In genomic region chr14:48968670-48969069, GRCm38 (mm10) we compare ENCODE assay signal across 29 mouse cellular contexts.
A peak's percentile ranks its signal among the peaks of the same experiment; 100 is the strongest.
DNase-seq lines count a peak whose midpoint lies in the region; ATAC-seq and TF ChIP-seq lines count a peak whose summit lies in the region.
"Had no signal": no experiment of that assay in that cellular context is flagged by ENCODE, and none has a peak within 500 bp of the region (broad histone marks: within the 10 kb centered on the region; RNA-seq: fewer than 3 reads in every experiment).

No protein-coding gene starts in this region.

- no peak overlapping the region for H3K4me3 ChIP-seq in MEL (ENCODE audit: control insufficient read depth in 1 of 2, insufficient read depth in 1 of 2, low read depth in 2 of 2, low read length in 2 of 2)
- H3K4me3 ChIP-seq: embryonic facial prominence, embryonic 10.5 days; embryonic facial prominence, embryonic 13.5 days; erythroblast, embryonic 14.5 days; forebrain, embryonic 10.5 days; forebrain, embryonic 13.5 days; hindbrain, embryonic 10.5 days; hindbrain, embryonic 13.5 days had no signal

- no peak for TF ChIP-seq POLR2A in MEL (IDR thresholded peaks at IDR 0.05; ENCODE audit: control insufficient read depth in 1 of 2, insufficient read depth in 1 of 2, low read depth in 1 of 2, low read length in 2 of 2, poor library complexity in 1 of 2)

- TF ChIP-seq CTCF in MEL (IDR thresholded peaks at IDR 0.05 in 2 of 3, conservative IDR thresholded peaks at IDR 0.05 in 1 of 3; ENCODE audit: control insufficient read depth in 1 of 3, insufficient read depth in 1 of 3, low read depth in 2 of 3, low read length in 3 of 3, poor library complexity in 1 of 3, severe bottlenecking in 1 of 3): peak; percentile 34 to 59 (median 52)

- peak; percentile 19 for DNase-seq in A20 (ENCODE audit: low read depth, low spot score)
- DNase-seq in ES-CJ7 (ENCODE audit: low read depth, low spot score): peak; percentile 67
- DNase-seq in MEL (ENCODE audit: low read depth, low spot score): peak; percentile 11
- peak; percentile 79 for DNase-seq in ZHBTc4 (ENCODE audit: low read depth, low spot score)
- no peak for DNase-seq in layer of hippocampus, adult 9-11 months
- DNase-seq in cerebellum, postnatal 36 days: no peak
- DNase-seq in B cell, adult 2 months: no peak
- DNase-seq: adrenal gland, postnatal 10 days; adrenal gland, postnatal 36 days; cerebellum, adult 18-20 months; cerebellum, adult 9-10 months; cerebellum, postnatal 14 days; embryo, embryonic 11 days; gastrocnemius, postnatal 10 days; gastrocnemius, postnatal 36 days; heart, postnatal 36 days; kidney, adult 18-20 months had no signal

- no peaks in the 10 kb centered on the region for H3K79me2 ChIP-seq in MEL (ENCODE audit: control insufficient read depth, insufficient read depth, low read length, poor library complexity)

- H3K9ac ChIP-seq in MEL (ENCODE audit: control insufficient read depth, low read depth, low read length, poor library complexity, severe bottlenecking): no peak overlapping the region
- H3K9ac ChIP-seq: embryonic facial prominence, embryonic 13.5 days; forebrain, embryonic 13.5 days; hindbrain, embryonic 13.5 days had no signal

- H3K36me3 ChIP-seq in MEL (ENCODE audit: control insufficient read depth in 1 of 2, insufficient read depth in 2 of 2, low read length in 2 of 2): no peaks in the 10 kb centered on the region
- H3K36me3 ChIP-seq: embryonic facial prominence, embryonic 10.5 days; embryonic facial prominence, embryonic 13.5 days; forebrain, embryonic 10.5 days; hindbrain, embryonic 10.5 days; hindbrain, embryonic 13.5 days had no signal

- H3K4me1 ChIP-seq in MEL (ENCODE audit: control insufficient read depth in 1 of 2, insufficient read depth in 2 of 2, low read length in 2 of 2): no peaks in the 10 kb centered on the region
- H3K4me1 ChIP-seq: embryonic facial prominence, embryonic 10.5 days; embryonic facial prominence, embryonic 13.5 days; forebrain, embryonic 10.5 days; forebrain, embryonic 13.5 days; hindbrain, embryonic 13.5 days had no signal

- H3K27me3 ChIP-seq in MEL (ENCODE audit: control insufficient read depth in 1 of 2, insufficient read depth in 2 of 2, low read length in 2 of 2): peaks cover 0 to 2% of the 10 kb centered on the region in 2 experiments; a peak in 2 of 4 replicates
- H3K27me3 ChIP-seq: embryonic facial prominence, embryonic 13.5 days; forebrain, embryonic 13.5 days; hindbrain, embryonic 13.5 days had no signal

- ATAC-seq in erythroid progenitor cell, adult 5-6 weeks (replicated peaks; ENCODE audit: low FRiP score, poor library complexity, severe bottlenecking): no peak
- ATAC-seq: CD4-positive, CD25-positive, alpha-beta regulatory T cell, adult 4 months; forebrain, embryonic 13.5 days; forebrain, embryonic 16.5 days; hindbrain, embryonic 16.5 days; intestine, embryonic 16.5 days had no signal

- H3K9me3 ChIP-seq in MEL (replicated peaks; ENCODE audit: insufficient read depth, low read length): no peaks in the 10 kb centered on the region
- H3K9me3 ChIP-seq: embryonic facial prominence, embryonic 10.5 days; embryonic facial prominence, embryonic 13.5 days; forebrain, embryonic 10.5 days; forebrain, embryonic 13.5 days; hindbrain, embryonic 10.5 days; hindbrain, embryonic 13.5 days had no signal

- TF ChIP-seq RAD21 in MEL (IDR thresholded peaks at IDR 0.05; ENCODE audit: low read depth, low read length): peak; percentile 5

- TF ChIP-seq EP300 in MEL (IDR thresholded peaks at IDR 0.05; ENCODE audit: low read depth in 1 of 2, low read length in 2 of 2): no peak

- H3K27ac ChIP-seq in MEL (ENCODE audit: control insufficient read depth, low read depth, low read length): no peak overlapping the region
- H3K27ac ChIP-seq: embryonic facial prominence, embryonic 10.5 days; embryonic facial prominence, embryonic 13.5 days; forebrain, embryonic 10.5 days; forebrain, embryonic 13.5 days; hindbrain, embryonic 10.5 days; hindbrain, embryonic 13.5 days had no signal

TF ChIP-seq in MEL, 35 proteins besides CTCF, POLR2A, EP300 and RAD21:
- TF ChIP-seq TBP (IDR thresholded peaks at IDR 0.05; ENCODE audit: low read depth, low read length) (no peak), UBTF (IDR thresholded peaks at IDR 0.05; ENCODE audit: borderline replicate concordance, insufficient read depth, low read depth, low read length) (no peak), TCF12 (IDR thresholded peaks at IDR 0.05; ENCODE audit: low read depth, low read length) (no peak), SMC3 (IDR thresholded peaks at IDR 0.05; ENCODE audit: low read depth, low read length) (peak; percentile 54), CHD2 (IDR thresholded peaks at IDR 0.05; ENCODE audit: low read length) (no peak), ZC3H11A (IDR thresholded peaks at IDR 0.05; ENCODE audit: low read depth, low read length) (0 out of 2 replicates have a peak, but pooled peaks have one; percentile 6), MEF2A (IDR thresholded peaks at IDR 0.05; ENCODE audit: extremely low read depth, insufficient replicate concordance, low read depth, low read length, poor library complexity, severe bottlenecking) (no peak), MYB (IDR thresholded peaks at IDR 0.05; ENCODE audit: low read depth, low read length) (no peak), MYC (IDR thresholded peaks at IDR 0.05; ENCODE audit: low read depth, low read length) (no peak), ETS1 (IDR thresholded peaks at IDR 0.05; ENCODE audit: low read depth, low read length) (no peak)

Comparison
In these comparisons a context has a peak if more than half of its experiments do, and no peak if none do; other contexts are left out.
1. DNase-seq: peak in A20 (single experiment), ES-CJ7 (single experiment), MEL (single experiment) and ZHBTc4 (single experiment); none in layer of hippocampus, adult 9-11 months (single experiment), cerebellum, postnatal 36 days (0 of 2) and B cell, adult 2 months (0 of 2).